10 mouse cellular contexts compared by ENCODE assay signal in genomic region chr5:112824376-112824775, GRCm38 (mm10).
DNase-seq lines count a peak whose midpoint lies in the region; ATAC-seq and TF ChIP-seq lines count a peak whose summit lies in the region.
"Had no signal": no experiment of that assay in that cellular context is flagged by ENCODE, and none has a peak within 500 bp of the region (broad histone marks: within the 10 kb centered on the region; RNA-seq: fewer than 3 reads in every experiment).

No protein-coding gene starts in this region.

- no peak overlapping the region for H3K4me3 ChIP-seq in hindbrain, embryonic 13.5 days
- H3K4me3 ChIP-seq in midbrain, embryonic 10.5 days, result no peak overlapping the region
- no peak overlapping the region for H3K4me3 ChIP-seq in left cerebral cortex, adult 2 months
- H3K4me3 ChIP-seq: embryonic facial prominence, embryonic 12.5 days; limb, embryonic 15.5 days had no signal

- H3K27me3 ChIP-seq in hindbrain, embryonic 13.5 days, result no peaks in the 10 kb centered on the region
- peaks cover 8% of the 10 kb centered on the region for H3K27me3 ChIP-seq in midbrain, embryonic 10.5 days (ENCODE audit: low read depth, poor library complexity, severe bottlenecking)
- H3K27me3 ChIP-seq: embryonic facial prominence, embryonic 12.5 days had no signal

- intact Hi-C loops in gastrocnemius, postnatal 36 days (cut with DNase I), result no loop called here
- intact Hi-C loops in left cerebral cortex, adult 2 months (cut with DNase I), result no loop called here

- H3K4me1 ChIP-seq in hindbrain, embryonic 13.5 days (replicated peaks), result peaks cover 31% of the 10 kb centered on the region
- H3K4me1 ChIP-seq in midbrain, embryonic 10.5 days, result peaks cover 30% of the 10 kb centered on the region
- H3K4me1 ChIP-seq: embryonic facial prominence, embryonic 12.5 days; limb, embryonic 15.5 days had no signal

- no peaks in the 10 kb centered on the region for H3K9me3 ChIP-seq in hindbrain, embryonic 13.5 days
- no peaks in the 10 kb centered on the region for H3K9me3 ChIP-seq in midbrain, embryonic 10.5 days (replicated peaks)
- H3K9me3 ChIP-seq: embryonic facial prominence, embryonic 12.5 days; limb, embryonic 15.5 days had no signal

- no peak for ATAC-seq in hindbrain, embryonic 13.5 days (ENCODE audit: low FRiP score)

- TF ChIP-seq CTCF in left cerebral cortex, adult 2 months (IDR thresholded peaks at IDR 0.05), result no peak

- H3K9ac ChIP-seq in hindbrain, embryonic 13.5 days, result no peak overlapping the region
- H3K9ac ChIP-seq: embryonic facial prominence, embryonic 12.5 days; limb, embryonic 15.5 days had no signal

- DNase-seq in gastrocnemius, adult 18-20 months (ENCODE audit: low spot score), result peak; percentile 12
- no peak for DNase-seq in gastrocnemius, postnatal 36 days
- DNase-seq in R1 (ENCODE audit: low read depth, low spot score), result peak; percentile 73
- peak; percentile 42 for DNase-seq in midbrain, embryonic 10.5 days (ENCODE audit: low spot score)
- no peak for DNase-seq in T-cell, adult 2 months (ENCODE audit: low spot score)
- DNase-seq in left cerebral cortex, adult 8-10 months (ENCODE audit: low spot score in 2 of 2), result no peak
- no peak for DNase-seq in left cerebral cortex, adult 2 months (ENCODE audit: extremely low spot score in 1 of 2, low spot score in 2 of 2)

- 41% methylated on average over 13 of the region's 13 CpGs for WGBS in hindbrain, embryonic 13.5 days
- 44% methylated on average over 13 of the region's 13 CpGs for WGBS in midbrain, embryonic 10.5 days

- H3K36me3 ChIP-seq in hindbrain, embryonic 13.5 days, result no peaks in the 10 kb centered on the region
- H3K36me3 ChIP-seq in midbrain, embryonic 10.5 days, result no peaks in the 10 kb centered on the region
- H3K36me3 ChIP-seq: embryonic facial prominence, embryonic 12.5 days; limb, embryonic 15.5 days had no signal

- H3K27ac ChIP-seq in hindbrain, embryonic 13.5 days, result peak overlapping the region; percentile 78
- no peak overlapping the region for H3K27ac ChIP-seq in midbrain, embryonic 10.5 days (replicated peaks)
- H3K27ac ChIP-seq in left cerebral cortex, adult 2 months, result no peak overlapping the region
- H3K27ac ChIP-seq: embryonic facial prominence, embryonic 12.5 days; limb, embryonic 15.5 days had no signal

- no peak overlapping the region for H3K4me2 ChIP-seq in hindbrain, embryonic 13.5 days
- H3K4me2 ChIP-seq: embryonic facial prominence, embryonic 12.5 days; limb, embryonic 15.5 days had no signal

Comparison
In these comparisons a context has a peak if more than half of its experiments do, and no peak if none do; other contexts are left out.
1. DNase-seq: peak in gastrocnemius, adult 18-20 months (single experiment), R1 (single experiment) and midbrain, embryonic 10.5 days (single experiment); none in gastrocnemius, postnatal 36 days (0 of 2), T-cell, adult 2 months (single experiment), left cerebral cortex, adult 8-10 months (0 of 2) and left cerebral cortex, adult 2 months (0 of 2).